Mouse (Mus musculus) heart, embryonic 14.5 days (tissue): ENCODE measurements around the gene Lysmd3. TPM values are rescaled to one million over a fixed set of nuclear protein-coding genes. Genes with fewer than 3 reads are reported as not detected.

Source experiments
- ATAC-seq: fragments of 200-750 bp; cut with Nextera tagmentation; 2 replicates; pipeline ENCODE4 v1.8.0; 2017; ENCODE audit warnings: low read depth, moderate TSS enrichment; ENCODE audit not compliant: insufficient number of reproducible peaks, insufficient read depth, low FRiP score
- H3K27ac ChIP-seq, 2 experiments: fragments of 200-500 bp in 1 of 2; fragments of 300-500 bp in 1 of 2; sonication (generic) in 1 of 2; replicated peaks in 1 of 2; 2 replicates each; pipeline ENCODE4 v1.5.1; 2012 to 2014; ENCODE audit warnings: low read depth in 2 of 2, low read length in 2 of 2, control low read depth in 1 of 2, mild to moderate bottlenecking in 1 of 2, mixed read lengths in 1 of 2; ENCODE audit not compliant: control insufficient read depth in 1 of 2, insufficient read depth in 1 of 2
- H3K27me3 ChIP-seq: fragments of 300-500 bp; sonication (generic); 2 replicates; pipeline ENCODE4 v1.6.1; 2014; ENCODE audit warnings: mild to moderate bottlenecking, low read length, control low read depth; ENCODE audit not compliant: control insufficient read depth, insufficient read depth
- H3K36me3 ChIP-seq: fragments of 300-500 bp; sonication (generic); 2 replicates; pipeline ENCODE4 v1.6.1; 2014; ENCODE audit warnings: mild to moderate bottlenecking, control low read depth, low read length, mixed read lengths; ENCODE audit not compliant: control insufficient read depth, insufficient read depth
- H3K4me1 ChIP-seq, 2 experiments: fragments of 200-500 bp in 1 of 2; fragments of 300-500 bp in 1 of 2; sonication (generic) in 1 of 2; 2 replicates each; pipeline ENCODE4 v1.6.1; 2012 to 2014; ENCODE audit warnings: low read length in 2 of 2, control low read depth in 1 of 2, mixed read lengths in 1 of 2; ENCODE audit not compliant: control insufficient read depth in 2 of 2, insufficient read depth in 2 of 2
- H3K4me2 ChIP-seq: fragments of 300-500 bp; sonication (generic); 2 replicates; pipeline ENCODE4 v1.6.1; 2014; ENCODE audit warnings: mild to moderate bottlenecking, low read length
- H3K4me3 ChIP-seq, 2 experiments: fragments of 200-500 bp in 1 of 2; fragments of 300-500 bp in 1 of 2; sonication (generic) in 1 of 2; 2 replicates each; pipeline ENCODE4 v1.5.1; 2012 to 2014; ENCODE audit warnings: low read length in 2 of 2, mild to moderate bottlenecking in 2 of 2, control low read depth in 1 of 2, low read depth in 1 of 2, moderate library complexity in 1 of 2; ENCODE audit not compliant: control insufficient read depth in 1 of 2, insufficient read depth in 1 of 2
- H3K9ac ChIP-seq: fragments of 300-500 bp; sonication (generic); 2 replicates; pipeline ENCODE4 v1.6.1; 2014; ENCODE audit warnings: mild to moderate bottlenecking, low read length
- H3K9me3 ChIP-seq: fragments of 300-500 bp; sonication (generic); 2 replicates; pipeline ENCODE4 v1.6.1; 2016; ENCODE audit warnings: low read length, control low read depth; ENCODE audit not compliant: control insufficient read depth
- WGBS: fragments of 180-500 bp; shearing (Covaris S2); extraction: QIAGEN DNeasy Blood & Tissue Kit; methylation state at CpG from one replicate; pipeline ENCODE4 v1.1.7; 2014; 5-methylcytosine and 5-hydroxymethylcytosine counted together
- polyA plus RNA-seq: library from polyadenylated mRNA; unstranded; fragments of >200 nt; fragmentation: Nextera tagmentation; extraction: Ambion mirVana; gene quantifications from 2 replicates; pipeline ENCODE4 v1.2.1, GENCODE M21; 2014

Gene Lysmd3
- polyA plus RNA-seq, 1 experiment from 2014 or later, result 24.9 TPM

- Histone ChIP-seq H3K36me3 (0 out of 2 replicates have a peak, but pooled peaks cover 3% of the 10 kb centered on the region), H3K9me3 (no peaks in the 10 kb centered on the region), H3K4me1 (peaks cover 0 to 15% of the 10 kb centered on the region in 2 experiments; a peak in 2 of 4 replicates), H3K9ac (no peak overlapping the region), H3K27me3 (no peaks in the 10 kb centered on the region), H3K4me3 (no peak overlapping the region), H3K4me2 (peak overlapping the region; percentile 72), H3K27ac (0 out of 4 replicates have a peak overlapping the region, but pooled peaks have one; percentile 27 to 93)
- WGBS, result 44% methylated on average over 14 of the region's 14 CpGs
- ATAC-seq, result no peak
These were observed 1.2 kb upstream of the Lysmd3 start for GRCm38 (mm10) chr13:81656091-81656850.

GRCm38 (mm10) chr13:81657008-81657350 is 484 bp upstream of the Lysmd3 start:
- WGBS, result 20% methylated on average over 5 of the region's 5 CpGs
- no peaks in the 10 kb centered on the region for H3K27me3 ChIP-seq
- peak overlapping the region; percentile 72 for H3K4me2 ChIP-seq
- peak overlapping the region; percentile 78 to 91 for H3K4me3 ChIP-seq
- no peak for ATAC-seq
- H3K9me3 ChIP-seq, result no peaks in the 10 kb centered on the region
- H3K9ac ChIP-seq, result peak overlapping the region; percentile 79
- peak overlapping the region; percentile 93 to 98 for H3K27ac ChIP-seq
- H3K36me3 ChIP-seq, result 0 out of 2 replicates have a peak, but pooled peaks cover 3% of the 10 kb centered on the region
- H3K4me1 ChIP-seq, result peaks cover 0 to 15% of the 10 kb centered on the region in 2 experiments; a peak in 2 of 4 replicates

GRCm38 (mm10) chr13:81658053-81658752 is 740 bp downstream of the Lysmd3 start:
- ATAC-seq, result no peak
- H3K4me3 ChIP-seq, result peak overlapping the region; percentile 78 to 91

GRCm38 (mm10) chr13:81663566-81664330 is 6.3 kb downstream of the Lysmd3 start:
- no peak overlapping the region for H3K4me2 ChIP-seq
- H3K27me3 ChIP-seq, result no peaks in the 10 kb centered on the region
- H3K36me3 ChIP-seq, result peaks cover 47% of the 10 kb centered on the region
- no peaks in the 10 kb centered on the region for H3K9me3 ChIP-seq
- H3K27ac ChIP-seq, result no peak overlapping the region
- no peak for ATAC-seq
- no peak overlapping the region for H3K9ac ChIP-seq
- 84% methylated on average over 12 of the region's 12 CpGs for WGBS
- peaks cover 0 to 6% of the 10 kb centered on the region in 2 experiments; a peak in 2 of 4 replicates for H3K4me1 ChIP-seq
- no peak overlapping the region for H3K4me3 ChIP-seq

More at GRCm38 (mm10) chr13:81658053-81658752, 740 bp downstream of the Lysmd3 start:
- Histone ChIP-seq H3K27me3 (no peaks in the 10 kb centered on the region), H3K9me3 (no peaks in the 10 kb centered on the region), H3K9ac (peak overlapping the region; percentile 79), H3K27ac (peak overlapping the region; percentile 88 to 93), H3K4me1 (peaks cover 0 to 15% of the 10 kb centered on the region in 2 experiments; a peak in 2 of 4 replicates), H3K36me3 (0 out of 2 replicates have a peak, but pooled peaks cover 3% of the 10 kb centered on the region), H3K4me2 (peak overlapping the region; percentile 79)
- WGBS, result 5% methylated on average over 21 of the region's 21 CpGs

- no peaks in the 10 kb centered on the region for H3K27me3 ChIP-seq
- H3K36me3 ChIP-seq, result peaks cover 53% of the 10 kb centered on the region
- H3K9me3 ChIP-seq, result no peaks in the 10 kb centered on the region
- H3K4me2 ChIP-seq, result no peak overlapping the region
- H3K4me3 ChIP-seq, result no peak overlapping the region
- ATAC-seq, result no peak
- 0 out of 4 replicates have a peak, but pooled peaks cover 0 to under 1% of the 10 kb centered on the region in 2 experiments for H3K4me1 ChIP-seq
- H3K9ac ChIP-seq, result no peak overlapping the region
- 86% methylated on average over 5 of the region's 5 CpGs for WGBS
- no peak overlapping the region for H3K27ac ChIP-seq
These were observed 6.9 kb downstream of the Lysmd3 start for GRCm38 (mm10) chr13:81664331-81664698.

GRCm38 (mm10) chr13:81667713-81668112 is 10.2 kb downstream of the Lysmd3 start:
- H3K9ac ChIP-seq, result no peak overlapping the region
- 80% methylated on average over 5 of the region's 5 CpGs for WGBS

GRCm38 (mm10) chr13:81675333-81675732 is 17.9 kb downstream of the Lysmd3 start:
- H3K9ac ChIP-seq, result no peak overlapping the region
- WGBS, result 74% methylated on average over 8 of the region's 8 CpGs
- no peaks in the 10 kb centered on the region for H3K4me1 ChIP-seq
- no peak overlapping the region for H3K27ac ChIP-seq
- no peaks in the 10 kb centered on the region for H3K27me3 ChIP-seq
- peaks cover 56% of the 10 kb centered on the region for H3K36me3 ChIP-seq
- no peaks in the 10 kb centered on the region for H3K9me3 ChIP-seq
- no peak overlapping the region for H3K4me3 ChIP-seq
- H3K4me2 ChIP-seq, result no peak overlapping the region
- no peak for ATAC-seq

More at GRCm38 (mm10) chr13:81667713-81668112, 10.2 kb downstream of the Lysmd3 start:
- no peaks in the 10 kb centered on the region for H3K27me3 ChIP-seq
- no peak overlapping the region for H3K4me2 ChIP-seq
- no peaks in the 10 kb centered on the region for H3K9me3 ChIP-seq
- H3K4me3 ChIP-seq, result no peak overlapping the region
- no peak for ATAC-seq
- H3K4me1 ChIP-seq, result no peaks in the 10 kb centered on the region
- H3K36me3 ChIP-seq, result peaks cover 70% of the 10 kb centered on the region
- H3K27ac ChIP-seq, result no peak overlapping the region
